Mouse (Mus musculus) ovary, postnatal 14 days (tissue): Measurements from ENCODE around the gene Thrb.

ENCODE experiments used
- DNase-seq: peaks from one replicate; pipeline ENCODE4 v3.0.0; 2022; ENCODE audit warnings: low spot score

Gene Thrb

GRCm38 (mm10) chr14:18036573-18036972 lies 376.5 kb downstream of the Thrb start:
- no peak for DNase-seq

GRCm38 (mm10) chr14:18062082-18062772 lies 402.2 kb downstream of the Thrb start:
- DNase-seq: no peak
